Mouse (Mus musculus): ENCODE measurements around the gene Zbtb39. TPM values are rescaled to one million over a fixed set of nuclear protein-coding genes. Genes with fewer than 3 reads are reported as not detected.

Gene Zbtb39
- total and polyA plus RNA-seq, 3 experiments: 5.1 to 11.0 TPM; not detected in 1

- TF ChIP-seq USF2 (IDR thresholded peaks at IDR 0.05; ENCODE audit: borderline replicate concordance in 1 of 2, insufficient read depth in 1 of 2, low read depth in 1 of 2, low read length in 2 of 2) (no peak), CTCF (IDR thresholded peaks at IDR 0.05 in 2 of 3, conservative IDR thresholded peaks at IDR 0.05 in 1 of 3; ENCODE audit: control insufficient read depth in 1 of 3, insufficient read depth in 1 of 3, low read depth in 2 of 3, low read length in 3 of 3, poor library complexity in 1 of 3, severe bottlenecking in 1 of 3) (no peak), CHD2 (IDR thresholded peaks at IDR 0.05; ENCODE audit: low read length) (no peak), MAZ (IDR thresholded peaks at IDR 0.05; ENCODE audit: low read depth, low read length) (no peak), RAD21 (IDR thresholded peaks at IDR 0.05; ENCODE audit: low read depth, low read length) (no peak), NELFE (IDR thresholded peaks at IDR 0.05; ENCODE audit: low read depth, low read length) (no peak), HCFC1 (IDR thresholded peaks at IDR 0.05; ENCODE audit: low read depth, low read length) (0 out of 2 replicates have a peak, but pooled peaks have one; percentile 15), USF1 (IDR thresholded peaks at IDR 0.05; ENCODE audit: low read depth, low read length) (no peak), ZMIZ1 (IDR thresholded peaks at IDR 0.05; ENCODE audit: low read depth, low read length) (no peak), SIN3A (IDR thresholded peaks at IDR 0.05; ENCODE audit: low read length) (no peak), TBP (IDR thresholded peaks at IDR 0.05; ENCODE audit: low read depth, low read length) (peak; percentile 17; the same call in 1 of the 2 replicates), MEF2A (IDR thresholded peaks at IDR 0.05; ENCODE audit: extremely low read depth, insufficient replicate concordance, low read depth, low read length, poor library complexity, severe bottlenecking) (no peak)
These were observed 7.9 kb upstream of the Zbtb39 start (continued) for GRCm38 (mm10) chr10:127731397-127731796.

GRCm38 (mm10) chr10:127734434-127734833, 4.9 kb upstream of the Zbtb39 start:
- Histone ChIP-seq H3K4me3 (ENCODE audit: control insufficient read depth in 1 of 2, insufficient read depth in 1 of 2, low read depth in 2 of 2, low read length in 2 of 2) (no peak overlapping the region), H3K27me3 (ENCODE audit: control insufficient read depth in 1 of 2, insufficient read depth in 2 of 2, low read length in 2 of 2) (no peaks in the 10 kb centered on the region), H3K9ac (ENCODE audit: control insufficient read depth, low read depth, low read length, poor library complexity, severe bottlenecking) (no peak overlapping the region), H3K4me1 (ENCODE audit: control insufficient read depth in 1 of 2, insufficient read depth in 2 of 2, low read length in 2 of 2) (peaks cover 20 to 34% of the 10 kb centered on the region in 2 experiments), H3K9me3 (replicated peaks; ENCODE audit: insufficient read depth, low read length) (no peaks in the 10 kb centered on the region), H3K27ac (ENCODE audit: control insufficient read depth, low read depth, low read length) (no peak overlapping the region), H3K36me3 (ENCODE audit: control insufficient read depth in 1 of 2, insufficient read depth in 2 of 2, low read length in 2 of 2) (peaks cover 0 to 22% of the 10 kb centered on the region in 2 experiments; a peak in 2 of 4 replicates), H3K79me2 (ENCODE audit: control insufficient read depth, insufficient read depth, low read length, poor library complexity) (peaks cover under 1% of the 10 kb centered on the region; the same call in 1 of the 2 replicates)
- DNase-seq (ENCODE audit: low read depth, low spot score): peak; percentile 58
- TF ChIP-seq RCOR1 (IDR thresholded peaks at IDR 0.05; ENCODE audit: low read depth, low read length): no peak
- no peak for TF ChIP-seq ZNF384 (IDR thresholded peaks at IDR 0.05; ENCODE audit: low read depth, low read length)
- TF ChIP-seq ZMIZ1 (IDR thresholded peaks at IDR 0.05; ENCODE audit: low read depth, low read length): no peak
- no peak for TF ChIP-seq ETS1 (IDR thresholded peaks at IDR 0.05; ENCODE audit: low read depth, low read length)
- TF ChIP-seq TBP (IDR thresholded peaks at IDR 0.05; ENCODE audit: low read depth, low read length): no peak
- no peak for TF ChIP-seq MAZ (IDR thresholded peaks at IDR 0.05; ENCODE audit: low read depth, low read length)
- peak; percentile 65 for TF ChIP-seq ZC3H11A (IDR thresholded peaks at IDR 0.05; ENCODE audit: low read depth, low read length)
- peak; percentile 57 for TF ChIP-seq SIN3A (IDR thresholded peaks at IDR 0.05; ENCODE audit: low read length)
- peak; percentile 67; the same call in 1 of the 2 replicates for TF ChIP-seq BHLHE40 (IDR thresholded peaks at IDR 0.05; ENCODE audit: borderline replicate concordance, low read depth, low read length)
- TF ChIP-seq ZKSCAN1 (IDR thresholded peaks at IDR 0.05; ENCODE audit: low read depth, low read length): no peak
- peak; percentile 29 to 81 (median 32) for TF ChIP-seq CTCF (IDR thresholded peaks at IDR 0.05 in 2 of 3, conservative IDR thresholded peaks at IDR 0.05 in 1 of 3; ENCODE audit: control insufficient read depth in 1 of 3, insufficient read depth in 1 of 3, low read depth in 2 of 3, low read length in 3 of 3, poor library complexity in 1 of 3, severe bottlenecking in 1 of 3)
- 0 out of 2 replicates have a peak, but pooled peaks have one; percentile 4 for TF ChIP-seq ELF1 (IDR thresholded peaks at IDR 0.05; ENCODE audit: low read depth, low read length)
- no peak for TF ChIP-seq TAL1 (IDR thresholded peaks at IDR 0.05; ENCODE audit: low read length)
- TF ChIP-seq HCFC1 (IDR thresholded peaks at IDR 0.05; ENCODE audit: low read depth, low read length): no peak
- peak; percentile 82 for TF ChIP-seq MXI1 (IDR thresholded peaks at IDR 0.05; ENCODE audit: low read depth, low read length)
- no peak for TF ChIP-seq EP300 (IDR thresholded peaks at IDR 0.05; ENCODE audit: low read depth in 1 of 2, low read length in 2 of 2)
- no peak for TF ChIP-seq MEF2A (IDR thresholded peaks at IDR 0.05; ENCODE audit: extremely low read depth, insufficient replicate concordance, low read depth, low read length, poor library complexity, severe bottlenecking)
- no peak for TF ChIP-seq E2F4 (IDR thresholded peaks at IDR 0.05; ENCODE audit: borderline replicate concordance, low read depth, low read length)
- no peak for TF ChIP-seq NRF1 (IDR thresholded peaks at IDR 0.05; ENCODE audit: insufficient read depth, low read depth, low read length, poor library complexity, severe bottlenecking)
- TF ChIP-seq MYB (IDR thresholded peaks at IDR 0.05; ENCODE audit: low read depth, low read length): no peak
- no peak for TF ChIP-seq GABPA (IDR thresholded peaks at IDR 0.05; ENCODE audit: low read depth, low read length)
- no peak for TF ChIP-seq MAFK (IDR thresholded peaks at IDR 0.05; ENCODE audit: borderline replicate concordance, low read depth, low read length)
- TF ChIP-seq CHD2 (IDR thresholded peaks at IDR 0.05; ENCODE audit: low read length): no peak
- TF ChIP-seq USF2 (IDR thresholded peaks at IDR 0.05; ENCODE audit: borderline replicate concordance in 1 of 2, insufficient read depth in 1 of 2, low read depth in 1 of 2, low read length in 2 of 2): no peak
- TF ChIP-seq NELFE (IDR thresholded peaks at IDR 0.05; ENCODE audit: low read depth, low read length): no peak
- no peak for TF ChIP-seq GATA1 (IDR thresholded peaks at IDR 0.05; ENCODE audit: low read depth, low read length)
- peak; percentile 86 for TF ChIP-seq SMC3 (IDR thresholded peaks at IDR 0.05; ENCODE audit: low read depth, low read length)
- TF ChIP-seq KAT2A (conservative IDR thresholded peaks at IDR 0.05; ENCODE audit: low read depth, low read length): no peak
- 0 out of 2 replicates have a peak, but pooled peaks have one; percentile 61 for TF ChIP-seq MYC (IDR thresholded peaks at IDR 0.05; ENCODE audit: low read depth, low read length)
